Mouse (Mus musculus) hindbrain, postnatal 0 days (tissue): ENCODE measurements at regions not wholly inside any gene's neighbourhood (a gene's known extent, or its start where the extent isn't known, plus 50 kb on each side); places are given as distances from the start of the nearest gene placed in this dataset.

Source experiments
- ATAC-seq: fragments of 200-750 bp; cut with Nextera tagmentation; 2 replicates; pipeline ENCODE4 v1.8.0; 2017; ENCODE audit warnings: mild to moderate bottlenecking, moderate TSS enrichment, moderate library complexity
- DNase-seq: peaks from one replicate; pipeline ENCODE4 v3.0.0-alpha.2; 2015; ENCODE audit warnings: low spot score
- H3K27ac ChIP-seq: fragments of 300-500 bp; sonication (generic); 2 replicates; pipeline ENCODE4 v1.5.1; 2014; ENCODE audit warnings: mild to moderate bottlenecking
- H3K27me3 ChIP-seq: fragments of 300-500 bp; sonication (generic); 2 replicates; pipeline ENCODE4 v1.6.1; 2014; ENCODE audit warnings: low read length, mixed read lengths; ENCODE audit not compliant: insufficient read depth
- H3K36me3 ChIP-seq: fragments of 300-500 bp; sonication (generic); 2 replicates; pipeline ENCODE4 v1.6.1; 2014; ENCODE audit warnings: low read length, mixed read lengths; ENCODE audit not compliant: insufficient read depth
- H3K4me1 ChIP-seq: fragments of 300-500 bp; sonication (generic); 2 replicates; pipeline ENCODE4 v1.6.1; 2014; ENCODE audit warnings: antibody characterized with exemption, low read length, mixed read lengths; ENCODE audit not compliant: insufficient read depth
- H3K4me2 ChIP-seq: fragments of 300-500 bp; sonication (generic); 2 replicates; pipeline ENCODE4 v1.6.1; 2014; ENCODE audit warnings: low read depth, mild to moderate bottlenecking, low read length, moderate library complexity, mixed read lengths
- H3K4me3 ChIP-seq: fragments of 300-500 bp; sonication (generic); 2 replicates; pipeline ENCODE4 v1.5.1; 2014; ENCODE audit warnings: low read length
- H3K9ac ChIP-seq: fragments of 300-500 bp; sonication (generic); replicated peaks from 2 replicates; pipeline ENCODE4 v1.6.1; 2014; ENCODE audit warnings: mild to moderate bottlenecking, low read length, moderate library complexity, mixed read lengths
- H3K9me3 ChIP-seq: fragments of 300-500 bp; sonication (generic); 2 replicates; pipeline ENCODE4 v1.6.1; 2016; ENCODE audit warnings: low read length, mixed read lengths
- CTCF ChIP-seq: IDR thresholded peaks from 2 replicates; pipeline ENCODE4 v1.5.1; 2016; ENCODE audit warnings: antibody characterized with exemption, control low read depth, low read depth
- WGBS: fragments of 180-500 bp; shearing (Covaris S2); extraction: QIAGEN DNeasy Blood & Tissue Kit; methylation state at CpG from one replicate; pipeline ENCODE4 v1.1.7; 2014; 5-methylcytosine and 5-hydroxymethylcytosine counted together

DNA sequence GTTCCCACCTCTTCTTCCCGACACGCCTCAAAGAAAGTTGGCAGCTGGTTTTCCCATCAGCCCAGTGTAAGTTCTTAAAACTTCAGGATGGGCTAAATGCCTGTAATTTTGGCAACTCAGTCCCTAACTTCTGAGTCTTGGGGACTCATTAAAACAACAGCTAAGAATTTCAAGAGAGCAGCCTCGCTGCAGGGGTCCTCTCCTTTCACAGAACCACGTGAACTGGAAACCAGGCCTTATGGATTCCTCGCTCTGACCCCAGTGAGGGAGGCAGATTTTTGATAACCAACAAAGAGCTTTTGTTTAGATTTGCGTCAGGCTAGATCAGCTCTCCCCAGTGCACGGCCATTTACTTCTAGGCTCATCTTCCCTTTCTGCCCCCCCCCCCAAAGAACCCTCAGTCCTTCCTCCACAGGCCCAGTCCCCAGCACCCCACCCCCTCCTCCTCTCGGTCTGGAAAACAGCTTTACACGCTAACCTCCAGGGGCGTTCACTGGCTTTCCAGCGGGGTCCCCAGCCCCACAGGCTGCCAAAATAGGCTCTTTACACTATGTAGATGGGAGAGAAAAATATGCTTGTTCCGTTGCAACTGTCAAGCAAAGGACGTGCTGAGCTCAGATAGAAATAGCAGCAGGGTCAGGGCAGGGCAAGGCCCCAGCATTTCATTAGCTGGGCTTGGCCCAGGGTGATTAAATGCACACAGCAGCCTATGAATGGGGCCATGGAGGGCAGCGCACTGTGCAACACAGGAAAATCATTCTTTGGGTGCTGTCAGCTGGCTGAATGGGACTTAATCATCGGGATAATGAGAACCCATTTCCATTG is 233.5 kb downstream of the Zfp36l1 start:
- peak; percentile 59 for ATAC-seq
- Histone ChIP-seq H3K4me1 (peaks cover 8% of the 10 kb centered on the region; the same call in 1 of the 2 replicates), H3K9ac (no peak overlapping the region), H3K27ac (peak overlapping the region; percentile 54; the same call in 1 of the 2 replicates), H3K36me3 (no peaks in the 10 kb centered on the region), H3K9me3 (0 out of 2 replicates have a peak, but pooled peaks cover 2% of the 10 kb centered on the region), H3K4me3 (no peak overlapping the region), H3K27me3 (no peaks in the 10 kb centered on the region), H3K4me2 (no peak overlapping the region)
- no peak for TF ChIP-seq CTCF
- 23% methylated on average over 15 of the region's 15 CpGs for WGBS
- peak; percentile 35 for DNase-seq

DNA sequence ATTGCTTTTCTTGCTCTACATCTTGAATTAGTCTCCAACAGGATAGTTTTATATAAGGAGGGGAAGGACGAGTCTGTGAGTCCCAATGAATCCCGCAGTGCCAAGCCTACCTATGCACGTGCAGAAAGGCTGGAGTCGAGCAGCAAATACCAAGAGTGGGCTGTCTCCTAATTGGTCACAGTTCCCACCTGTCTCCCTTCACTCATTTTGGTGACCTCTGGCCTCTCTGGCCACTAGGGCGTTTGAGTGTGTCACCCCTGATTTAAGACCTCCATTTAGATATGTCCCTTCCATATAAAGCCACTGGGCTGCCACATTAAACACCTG is 234.1 kb downstream of the Zfp36l1 start:
- H3K9ac ChIP-seq, result no peak overlapping the region
- 0 out of 2 replicates have a peak, but pooled peaks cover 2% of the 10 kb centered on the region for H3K9me3 ChIP-seq
- H3K36me3 ChIP-seq, result no peaks in the 10 kb centered on the region
- no peak overlapping the region for H3K27ac ChIP-seq
- TF ChIP-seq CTCF, result no peak
- no peak for DNase-seq
- no peaks in the 10 kb centered on the region for H3K27me3 ChIP-seq
- H3K4me3 ChIP-seq, result no peak overlapping the region
- H3K4me2 ChIP-seq, result no peak overlapping the region
- no peak for ATAC-seq
- peaks cover 8% of the 10 kb centered on the region; the same call in 1 of the 2 replicates for H3K4me1 ChIP-seq
- 42% methylated on average over 5 of the region's 5 CpGs for WGBS

DNA sequence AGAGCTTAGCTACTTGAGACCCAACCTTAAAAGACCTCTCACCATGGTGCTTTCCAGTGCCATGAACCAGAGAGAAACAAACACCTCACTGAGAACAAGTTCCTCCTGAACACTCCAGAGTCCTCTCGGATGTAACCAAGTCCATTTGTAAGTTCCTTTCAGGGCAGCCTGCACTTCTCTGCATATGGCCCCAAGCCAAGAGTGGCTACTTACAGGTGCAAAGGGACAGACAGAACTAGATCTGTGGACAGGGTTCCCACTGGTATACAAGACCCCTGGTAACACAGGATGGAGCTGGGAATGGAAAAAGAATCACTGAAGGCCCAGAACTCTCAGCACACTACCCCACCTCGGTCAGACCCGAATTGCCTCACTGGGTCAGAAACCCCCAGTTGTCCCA is 234.7 kb downstream of the Zfp36l1 start:
- Histone ChIP-seq H3K4me3 (no peak overlapping the region), H3K9me3 (0 out of 2 replicates have a peak, but pooled peaks cover 2% of the 10 kb centered on the region), H3K4me1 (peaks cover 8% of the 10 kb centered on the region; the same call in 1 of the 2 replicates), H3K27me3 (no peaks in the 10 kb centered on the region), H3K4me2 (no peak overlapping the region), H3K27ac (no peak overlapping the region), H3K36me3 (no peaks in the 10 kb centered on the region), H3K9ac (no peak overlapping the region)
- no peak for TF ChIP-seq CTCF
- 90% methylated on average over 3 of the region's 3 CpGs for WGBS
- ATAC-seq (no peak), DNase-seq (no peak)

DNA sequence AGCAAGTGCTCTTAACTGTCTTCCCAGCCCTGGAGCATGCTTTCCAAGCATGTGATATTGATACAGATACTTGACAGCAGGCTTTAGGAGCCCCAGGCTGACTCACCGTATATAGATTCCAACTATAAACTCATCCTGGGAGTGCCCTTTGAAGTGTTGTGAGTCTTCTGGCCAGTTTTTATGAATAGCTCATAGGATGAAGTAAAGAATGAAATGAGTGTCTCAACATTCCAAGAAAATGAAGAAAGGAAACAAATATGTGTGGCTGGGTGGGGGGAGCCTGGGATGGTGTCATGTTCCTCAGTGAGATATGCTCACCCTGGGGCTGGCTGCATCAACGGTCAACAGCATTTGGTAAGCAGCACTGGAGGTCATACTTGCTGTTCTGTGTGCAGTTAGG is 238.5 kb downstream of the Zfp36l1 start:
- Histone ChIP-seq H3K4me2 (no peak overlapping the region), H3K36me3 (no peaks in the 10 kb centered on the region), H3K4me1 (0 out of 2 replicates have a peak, but pooled peaks cover under 1% of the 10 kb centered on the region), H3K27me3 (no peaks in the 10 kb centered on the region), H3K4me3 (no peak overlapping the region), H3K9ac (no peak overlapping the region), H3K27ac (no peak overlapping the region), H3K9me3 (0 out of 2 replicates have a peak, but pooled peaks cover 2% of the 10 kb centered on the region)
- no peak for ATAC-seq
- no peak for TF ChIP-seq CTCF
- DNase-seq, result no peak
- WGBS, result 77% methylated on average over 2 of the region's 2 CpGs

DNA sequence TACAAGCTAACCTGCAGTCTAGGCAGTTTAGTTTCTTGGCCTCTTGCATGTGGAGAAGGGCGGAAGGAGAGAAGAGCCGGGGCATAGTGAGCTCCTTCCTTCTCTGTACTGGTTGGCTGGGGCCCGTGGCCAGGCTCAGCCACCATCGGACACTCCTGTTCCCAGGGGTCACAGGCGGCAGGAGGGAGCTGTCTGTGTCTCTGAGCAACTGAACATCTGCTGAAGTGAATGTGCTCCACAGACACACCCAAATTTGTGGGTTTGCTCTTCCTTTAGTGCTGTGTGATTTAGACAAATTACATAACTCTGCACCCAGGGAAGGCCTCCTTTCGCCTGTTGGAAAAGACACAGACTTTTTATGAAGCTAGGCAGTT is 247.6 kb downstream of the Zfp36l1 start:
- H3K9me3 ChIP-seq, result no peaks in the 10 kb centered on the region
- no peak overlapping the region for H3K4me3 ChIP-seq
- H3K27ac ChIP-seq, result no peak overlapping the region
- DNase-seq, result no peak
- no peak for ATAC-seq
- no peaks in the 10 kb centered on the region for H3K27me3 ChIP-seq
- WGBS, result 66% methylated on average over 6 of the region's 6 CpGs
- no peak for TF ChIP-seq CTCF
- H3K9ac ChIP-seq, result no peak overlapping the region
- H3K4me2 ChIP-seq, result no peak overlapping the region
- no peaks in the 10 kb centered on the region for H3K36me3 ChIP-seq
- H3K4me1 ChIP-seq, result no peaks in the 10 kb centered on the region

DNA sequence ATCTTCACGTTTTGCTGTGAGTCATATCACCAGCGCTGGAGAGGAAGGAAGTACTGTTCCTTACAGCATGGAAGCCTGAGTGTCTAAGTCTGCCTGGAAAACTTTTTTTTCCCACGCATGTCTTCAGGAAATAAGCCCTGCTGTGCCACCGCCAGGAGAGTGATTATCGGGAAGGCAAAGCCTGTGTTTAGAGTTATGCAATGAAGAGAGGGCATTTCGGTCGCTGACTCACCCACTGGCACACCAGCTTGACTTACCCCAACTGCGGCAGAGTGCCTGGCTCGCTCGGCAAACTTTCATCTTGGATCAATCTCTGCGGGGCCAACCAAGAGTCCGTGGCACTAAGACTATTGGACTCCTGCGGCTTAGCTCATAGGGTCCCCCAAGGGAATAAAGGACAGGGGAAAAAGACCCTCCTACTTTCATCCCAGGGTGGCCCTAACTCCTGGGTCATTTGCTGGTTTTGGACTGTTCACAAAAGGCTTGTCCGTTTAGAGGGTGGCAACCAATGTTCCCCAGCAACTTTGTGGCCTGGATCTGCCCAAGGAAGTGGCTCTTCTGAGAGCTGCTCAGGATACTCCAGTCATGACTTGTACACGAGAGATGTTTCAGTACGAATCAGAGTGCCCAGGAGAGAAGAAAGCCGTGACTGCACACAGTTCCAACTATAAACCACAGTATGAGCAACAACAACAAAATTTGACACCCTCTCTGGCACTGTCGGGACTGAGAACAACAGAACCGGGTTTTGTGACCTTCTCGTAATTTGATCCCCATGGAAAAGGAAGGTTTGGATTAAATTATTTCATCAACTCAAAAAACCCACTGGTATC is 248.3 kb downstream of the Zfp36l1 start:
- H3K36me3 ChIP-seq, result no peaks in the 10 kb centered on the region
- H3K4me2 ChIP-seq, result no peak overlapping the region
- no peaks in the 10 kb centered on the region for H3K4me1 ChIP-seq
- ATAC-seq (no peak), DNase-seq (no peak)
- H3K9me3 ChIP-seq, result no peaks in the 10 kb centered on the region
- WGBS, result 75% methylated on average over 20 of the region's 20 CpGs
- no peak overlapping the region for H3K4me3 ChIP-seq
- no peak overlapping the region for H3K27ac ChIP-seq
- no peak for TF ChIP-seq CTCF
- H3K9ac ChIP-seq, result no peak overlapping the region
- no peaks in the 10 kb centered on the region for H3K27me3 ChIP-seq
